Mouse (Mus musculus) bone marrow macrophage, adult 2 months (primary cell): Measurements from ENCODE around the gene Med10.

Experiments used
- CTCF ChIP-seq: IDR thresholded peaks from 2 replicates; pipeline ENCODE4 v1.5.1; 2012; ENCODE audit warnings: low read depth, mild to moderate bottlenecking, low read length, moderate library complexity
- POLR2A ChIP-seq: IDR thresholded peaks from 2 replicates; pipeline ENCODE4 v1.6.1; 2012; ENCODE audit warnings: mild to moderate bottlenecking, low read depth, low read length, borderline replicate concordance

GRCm38 (mm10) chr13:69852313-69852712 is 50.1 kb downstream of the Med10 start:
- TF ChIP-seq POLR2A (no peak), CTCF (no peak)
